Mouse (Mus musculus) embryonic facial prominence, embryonic 10.5 days (tissue): ENCODE results near the gene Galnt6. TPM values are rescaled to one million over a fixed set of nuclear protein-coding genes. Genes with fewer than 3 reads are reported as not detected.
A peak's percentile ranks its signal among the peaks of the same experiment; 100 is the strongest.

ENCODE experiments used
- DNase-seq: peaks from one replicate; pipeline ENCODE4 v3.0.0-alpha.2; 2017; ENCODE audit warnings: low spot score
- H3K27ac ChIP-seq: fragments of 300-500 bp; sonication (generic); replicated peaks from 2 replicates; pipeline ENCODE4 v1.5.1; 2016; ENCODE audit warnings: mild to moderate bottlenecking
- H3K27me3 ChIP-seq: fragments of 300-500 bp; sonication (generic); replicated peaks from 2 replicates; pipeline ENCODE4 v1.6.1; 2016; ENCODE audit warnings: low read depth, mild to moderate bottlenecking; ENCODE audit not compliant: poor library complexity, severe bottlenecking
- H3K36me3 ChIP-seq: fragments of 300-500 bp; sonication (generic); replicated peaks from 2 replicates; pipeline ENCODE4 v1.6.1; 2016; ENCODE audit warnings: mild to moderate bottlenecking, moderate library complexity
- H3K4me1 ChIP-seq: fragments of 300-500 bp; sonication (generic); 2 replicates; pipeline ENCODE4 v1.6.1; 2016
- H3K4me3 ChIP-seq: fragments of 300-500 bp; sonication (generic); 2 replicates; pipeline ENCODE4 v1.5.1; 2016; ENCODE audit warnings: mild to moderate bottlenecking, moderate library complexity
- H3K9me3 ChIP-seq: fragments of 300-500 bp; sonication (generic); 2 replicates; pipeline ENCODE4 v1.6.1; 2016; ENCODE audit warnings: mild to moderate bottlenecking
- WGBS: fragments of 180-500 bp; shearing (Covaris S2); methylation state at CpG from one replicate; pipeline ENCODE4 v1.1.7; 2016; 5-methylcytosine and 5-hydroxymethylcytosine counted together
- polyA plus RNA-seq: library from polyadenylated mRNA; unstranded; fragments of >200 nt; fragmentation: Nextera tagmentation; extraction: Ambion mirVana; gene quantifications from 2 replicates; pipeline ENCODE4 v1.2.1, GENCODE M21; 2016

The Galnt6 gene
- polyA plus RNA-seq, 1 experiment from 2014 or later = 0.16 TPM

DNA sequence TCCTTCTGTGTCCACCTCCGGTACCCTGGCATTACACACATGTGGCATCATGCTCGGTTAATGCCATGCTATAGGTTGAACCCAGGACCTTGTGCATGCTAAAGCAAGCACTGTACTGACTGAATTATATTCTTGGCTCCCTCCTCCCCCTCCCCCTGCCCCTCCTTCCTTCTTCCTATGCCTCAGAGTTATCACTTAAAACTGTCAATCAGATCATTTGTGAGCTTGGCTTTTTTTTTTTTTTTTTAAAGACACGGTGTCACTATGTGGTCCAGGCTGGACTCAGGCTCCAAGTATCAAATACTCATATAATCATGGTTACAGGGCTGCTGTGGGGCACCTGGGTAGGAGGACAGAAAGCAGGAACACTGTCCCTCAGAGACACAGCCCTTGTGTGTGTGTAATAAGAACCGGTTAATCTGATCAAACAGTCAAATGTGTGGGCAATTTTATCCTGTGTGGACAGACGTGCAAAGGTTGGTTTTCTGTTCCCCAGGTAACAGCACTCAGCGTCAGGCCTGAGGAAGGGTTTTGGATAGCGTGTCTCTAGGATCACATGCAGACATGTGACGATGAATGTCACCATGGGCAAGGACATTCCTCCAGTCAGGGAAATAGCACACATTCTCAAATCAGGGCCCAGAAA is 20.6 kb downstream of the Galnt6 start:
- Histone ChIP-seq H3K9me3 (no peaks in the 10 kb centered on the region), H3K27me3 (peaks cover 14% of the 10 kb centered on the region), H3K4me1 (peaks cover 34% of the 10 kb centered on the region), H3K27ac (no peak overlapping the region), H3K36me3 (no peaks in the 10 kb centered on the region), H3K4me3 (no peak overlapping the region)
- 79% methylated on average over 8 of the region's 8 CpGs for WGBS
- DNase-seq = no peak

DNA sequence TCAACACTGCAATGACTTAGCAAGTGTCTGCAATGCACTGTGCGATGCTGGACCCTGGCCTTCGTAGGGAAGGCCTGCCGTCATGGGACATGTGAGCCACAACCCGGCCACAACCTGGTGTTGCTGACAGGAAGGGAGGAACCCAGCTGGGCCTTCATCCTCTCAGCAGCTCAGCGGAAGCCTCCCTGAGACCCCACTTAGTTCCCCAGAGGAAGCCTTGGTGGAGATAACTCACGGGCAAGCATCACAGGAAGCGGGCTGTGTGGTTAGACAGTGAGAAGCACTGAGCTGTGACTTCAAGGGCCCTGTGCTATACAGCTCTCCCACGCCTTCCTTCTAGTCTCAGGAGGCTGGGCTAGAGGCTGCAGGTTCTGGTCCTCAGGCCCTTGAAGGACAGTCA is 22.9 kb downstream of the Galnt6 start:
- Histone ChIP-seq H3K36me3 (no peaks in the 10 kb centered on the region), H3K9me3 (no peaks in the 10 kb centered on the region), H3K27ac (no peak overlapping the region), H3K27me3 (peaks cover 25% of the 10 kb centered on the region), H3K4me3 (no peak overlapping the region), H3K4me1 (peaks cover 28% of the 10 kb centered on the region)
- no peak for DNase-seq
- 58% methylated on average over 8 of the region's 8 CpGs for WGBS

DNA sequence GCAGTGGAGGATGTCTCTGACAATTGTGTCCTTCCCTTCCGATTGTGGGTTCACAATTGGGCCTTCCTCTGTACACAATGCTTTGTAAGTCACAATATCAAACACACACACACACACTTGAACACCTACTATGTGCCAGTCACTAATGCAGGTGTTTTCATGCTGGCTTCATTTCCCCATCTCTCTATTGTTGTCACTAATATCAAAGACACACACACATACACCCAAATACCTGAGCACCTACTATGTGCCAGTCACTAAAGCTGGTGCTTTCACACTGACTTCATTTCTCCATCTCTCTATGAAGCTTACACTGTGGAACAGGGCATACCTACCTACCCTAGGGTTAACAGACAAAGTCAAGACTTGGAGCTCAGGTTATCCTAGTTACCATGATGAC is 23.8 kb downstream of the Galnt6 start:
- H3K36me3 ChIP-seq = no peaks in the 10 kb centered on the region
- WGBS = 80% methylated on average over 1 of the region's 1 CpGs
- no peak for DNase-seq

DNA sequence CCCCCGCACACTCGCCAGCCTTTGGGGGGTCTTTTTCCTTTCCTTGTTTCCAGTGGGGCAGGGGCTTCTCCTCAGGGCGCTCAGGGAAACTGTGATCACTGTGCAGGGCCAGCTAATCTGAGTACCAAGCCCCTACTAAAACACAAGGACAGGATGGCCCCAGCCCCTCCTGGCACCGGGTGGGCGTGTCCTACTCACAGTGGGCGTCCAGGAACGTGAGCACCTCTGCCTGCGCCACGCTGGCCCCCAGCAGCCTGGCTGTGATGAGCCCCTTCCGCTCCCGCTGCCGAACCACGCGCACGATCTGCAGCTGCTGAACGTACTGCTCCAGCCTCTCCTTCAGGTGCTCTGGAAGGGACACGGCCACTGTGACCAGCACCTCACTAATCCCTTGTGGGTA is 25.3 kb downstream of the Galnt6 start:
- Histone ChIP-seq H3K27ac (0 out of 2 replicates have a peak overlapping the region, but pooled peaks have one; percentile 32), H3K9me3 (no peaks in the 10 kb centered on the region), H3K4me3 (peak overlapping the region; percentile 44), H3K27me3 (peaks cover 28% of the 10 kb centered on the region), H3K36me3 (no peaks in the 10 kb centered on the region), H3K4me1 (peaks cover 23% of the 10 kb centered on the region)
- WGBS = 4% methylated on average over 17 of the region's 17 CpGs
- peak; percentile 38 for DNase-seq

More for the DNA sequence above, 23.8 kb downstream of the Galnt6 start:
- no peak overlapping the region for H3K4me3 ChIP-seq
- H3K27ac ChIP-seq = no peak overlapping the region
- H3K4me1 ChIP-seq = peaks cover 23% of the 10 kb centered on the region
- peaks cover 25% of the 10 kb centered on the region for H3K27me3 ChIP-seq
- H3K9me3 ChIP-seq = no peaks in the 10 kb centered on the region

DNA sequence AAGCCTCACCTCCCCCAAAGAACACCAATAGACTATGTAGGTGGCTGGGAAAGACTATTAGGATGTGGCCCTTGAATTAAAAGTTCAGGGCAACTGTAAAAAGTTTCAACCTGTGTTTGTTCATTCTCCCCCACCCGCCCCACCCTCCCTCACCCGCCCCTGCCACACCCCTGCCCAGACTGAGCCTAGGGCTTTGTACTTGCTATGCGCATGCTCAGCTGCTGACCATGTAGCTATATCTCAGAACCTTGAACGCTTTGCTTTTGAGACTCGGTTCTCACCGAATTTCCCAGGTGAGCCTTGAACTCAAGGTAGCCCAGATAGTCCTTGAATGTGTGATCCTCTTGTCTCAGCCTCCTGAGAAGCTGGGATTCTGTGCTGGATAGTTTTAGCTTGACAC is 27.3 kb downstream of the Galnt6 start:
- Histone ChIP-seq H3K4me3 (no peak overlapping the region), H3K27ac (no peak overlapping the region), H3K4me1 (peaks cover 25% of the 10 kb centered on the region), H3K36me3 (no peaks in the 10 kb centered on the region), H3K9me3 (no peaks in the 10 kb centered on the region), H3K27me3 (peaks cover 32% of the 10 kb centered on the region)
- WGBS = 75% methylated on average over 6 of the region's 6 CpGs
- DNase-seq = no peak

DNA sequence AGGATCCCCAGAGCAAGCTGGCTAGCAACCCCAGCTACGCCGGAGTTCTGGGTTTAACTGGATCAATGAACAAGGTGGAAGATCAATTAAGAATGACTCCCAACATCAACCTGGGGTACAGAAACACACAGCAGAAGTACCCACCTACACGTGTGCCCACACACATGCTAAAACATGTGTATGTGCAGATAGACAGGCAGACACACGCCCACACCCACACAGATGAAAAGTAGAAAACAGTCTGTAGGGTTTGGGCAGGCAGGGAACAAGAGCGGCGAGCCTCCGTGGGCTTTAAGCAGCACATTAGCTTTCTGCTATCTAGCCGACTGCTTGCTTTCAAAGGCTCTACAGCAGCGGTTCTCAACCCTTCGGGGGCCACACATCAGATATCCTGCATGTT is 28.1 kb downstream of the Galnt6 start:
- H3K27me3 ChIP-seq = peaks cover 37% of the 10 kb centered on the region
- no peak for DNase-seq
- WGBS = 72% methylated on average over 10 of the region's 10 CpGs
- peaks cover 19% of the 10 kb centered on the region for H3K4me1 ChIP-seq
- H3K27ac ChIP-seq = no peak overlapping the region
- H3K4me3 ChIP-seq = no peak overlapping the region
- no peaks in the 10 kb centered on the region for H3K36me3 ChIP-seq
- H3K9me3 ChIP-seq = no peaks in the 10 kb centered on the region

DNA sequence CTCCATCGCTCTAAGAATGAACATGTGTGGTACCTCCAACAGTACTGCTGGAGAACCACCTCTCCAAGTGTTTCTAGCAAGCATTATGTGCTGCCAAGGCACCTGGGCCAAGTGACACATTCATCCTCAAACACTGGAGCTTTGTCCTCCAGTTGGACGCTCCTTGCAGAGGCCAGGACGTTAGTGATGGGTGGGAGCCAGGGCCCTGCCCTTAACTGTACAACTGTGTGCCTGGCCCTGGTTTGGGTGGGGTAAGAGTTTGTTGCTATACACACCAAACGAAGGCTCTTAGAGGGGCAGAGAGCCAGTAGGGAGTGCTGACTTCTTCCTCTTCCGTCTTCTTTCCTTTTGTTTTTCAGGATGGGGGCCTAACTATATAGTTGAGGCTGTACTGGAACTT is 28.8 kb downstream of the Galnt6 start:
- Histone ChIP-seq H3K4me1 (peaks cover 14% of the 10 kb centered on the region), H3K27ac (no peak overlapping the region), H3K4me3 (no peak overlapping the region), H3K36me3 (no peaks in the 10 kb centered on the region), H3K27me3 (peaks cover 38% of the 10 kb centered on the region), H3K9me3 (no peaks in the 10 kb centered on the region)
- no peak for DNase-seq
- 74% methylated on average over 5 of the region's 5 CpGs for WGBS

DNA sequence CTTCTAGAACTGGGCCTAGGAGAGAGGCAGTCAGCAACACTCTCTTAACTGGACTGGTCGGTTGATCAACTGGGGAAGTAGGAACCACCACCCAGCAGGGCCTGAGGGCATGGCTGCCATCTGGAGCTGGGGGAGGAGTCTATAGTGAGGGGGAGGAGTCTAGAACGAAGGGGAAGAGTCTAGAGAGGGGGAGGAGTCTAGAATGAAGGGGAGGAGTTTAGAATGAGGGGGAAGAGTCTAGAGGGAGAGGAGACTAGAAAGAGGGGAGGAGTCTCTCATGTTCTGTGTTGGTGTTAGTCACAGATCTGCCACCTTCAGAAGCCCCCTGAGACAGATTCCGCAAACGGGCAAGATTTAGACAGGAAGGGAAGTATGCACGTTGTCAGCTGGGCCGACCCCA is 29.8 kb downstream of the Galnt6 start:
- WGBS = 67% methylated on average over 6 of the region's 6 CpGs
- no peaks in the 10 kb centered on the region for H3K36me3 ChIP-seq
- no peak overlapping the region for H3K27ac ChIP-seq
- H3K9me3 ChIP-seq = no peaks in the 10 kb centered on the region
- DNase-seq = no peak
- H3K4me3 ChIP-seq = no peak overlapping the region
- peaks cover 32% of the 10 kb centered on the region for H3K27me3 ChIP-seq
- H3K4me1 ChIP-seq = peaks cover 14% of the 10 kb centered on the region

DNA sequence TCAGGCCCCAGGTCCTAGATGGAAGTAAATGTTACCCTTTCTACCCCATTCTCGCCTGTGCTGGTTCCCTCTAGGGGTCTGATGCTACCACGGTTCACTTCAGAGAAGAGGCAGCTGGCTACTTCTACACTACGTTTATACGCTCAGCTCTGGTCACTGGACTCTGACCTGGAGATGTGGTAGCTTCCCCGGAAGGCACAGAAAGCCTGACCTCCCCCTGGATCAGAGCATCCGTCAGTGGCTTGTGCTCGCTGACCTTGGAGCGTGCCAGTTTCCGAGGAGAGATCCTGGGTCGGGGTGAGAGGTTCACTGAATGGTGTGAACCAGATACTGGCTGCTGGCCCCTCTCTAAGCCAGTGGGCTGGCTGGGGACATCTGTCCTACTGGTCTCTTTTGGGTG is 31.1 kb downstream of the Galnt6 start:
- Histone ChIP-seq H3K27ac (no peak overlapping the region), H3K4me3 (no peak overlapping the region), H3K27me3 (peaks cover 19% of the 10 kb centered on the region), H3K4me1 (peaks cover 7% of the 10 kb centered on the region), H3K9me3 (no peaks in the 10 kb centered on the region), H3K36me3 (no peaks in the 10 kb centered on the region)
- 85% methylated on average over 10 of the region's 10 CpGs for WGBS
- DNase-seq = no peak

DNA sequence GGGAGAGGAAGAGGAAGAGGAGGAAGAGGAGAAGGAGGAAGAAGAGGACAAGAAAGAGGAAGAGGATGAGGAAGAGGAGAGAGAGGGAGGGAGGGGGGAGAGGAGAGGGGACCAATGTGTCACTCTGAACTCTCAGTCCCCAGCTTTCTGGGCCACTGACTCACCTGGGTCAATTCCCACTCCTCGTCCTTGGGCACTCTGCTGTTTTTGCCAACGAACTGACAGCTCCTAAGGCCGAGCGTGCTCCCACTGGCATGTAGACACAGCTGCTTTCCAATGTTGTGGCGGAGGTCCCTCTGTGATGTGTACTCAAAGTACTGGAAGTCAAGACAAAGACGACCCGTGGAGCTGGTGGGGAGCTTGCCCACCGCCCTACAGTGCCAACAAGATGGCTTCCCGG is 34.8 kb downstream of the Galnt6 start:
- no peak overlapping the region for H3K4me3 ChIP-seq
- H3K36me3 ChIP-seq = no peaks in the 10 kb centered on the region
- H3K27me3 ChIP-seq = peaks cover 12% of the 10 kb centered on the region; the same call in 1 of the 2 replicates
- H3K4me1 ChIP-seq = peaks cover 10% of the 10 kb centered on the region
- no peak for DNase-seq
- 92% methylated on average over 9 of the region's 9 CpGs for WGBS
- H3K9me3 ChIP-seq = peaks cover 11% of the 10 kb centered on the region
- no peak overlapping the region for H3K27ac ChIP-seq

DNA sequence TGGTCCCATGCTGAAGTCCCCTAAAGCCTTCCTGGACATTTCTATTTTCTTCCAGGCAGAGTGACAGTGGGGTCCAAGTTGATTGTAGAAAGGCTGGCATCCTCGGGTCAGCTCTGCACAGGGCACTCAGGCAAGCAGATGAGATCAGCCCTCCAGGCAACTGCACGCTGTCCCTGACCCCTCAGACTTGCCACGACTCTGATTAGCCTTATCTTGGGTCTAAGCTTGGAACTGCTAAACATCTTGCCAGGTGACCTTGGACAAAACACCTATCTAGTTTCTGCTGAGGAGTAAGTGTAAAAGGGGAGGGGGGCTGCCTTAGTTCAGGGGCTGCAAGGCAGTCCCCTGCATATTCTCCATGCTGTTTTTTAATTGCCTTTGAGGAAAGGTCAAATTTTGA is 37.2 kb downstream of the Galnt6 start:
- Histone ChIP-seq H3K27ac (no peak overlapping the region), H3K9me3 (peaks cover 11% of the 10 kb centered on the region), H3K36me3 (no peaks in the 10 kb centered on the region), H3K27me3 (peaks cover 6% of the 10 kb centered on the region; the same call in 1 of the 2 replicates), H3K4me1 (peaks cover 16% of the 10 kb centered on the region), H3K4me3 (no peak overlapping the region)
- DNase-seq = no peak
- WGBS = 66% methylated on average over 3 of the region's 3 CpGs

DNA sequence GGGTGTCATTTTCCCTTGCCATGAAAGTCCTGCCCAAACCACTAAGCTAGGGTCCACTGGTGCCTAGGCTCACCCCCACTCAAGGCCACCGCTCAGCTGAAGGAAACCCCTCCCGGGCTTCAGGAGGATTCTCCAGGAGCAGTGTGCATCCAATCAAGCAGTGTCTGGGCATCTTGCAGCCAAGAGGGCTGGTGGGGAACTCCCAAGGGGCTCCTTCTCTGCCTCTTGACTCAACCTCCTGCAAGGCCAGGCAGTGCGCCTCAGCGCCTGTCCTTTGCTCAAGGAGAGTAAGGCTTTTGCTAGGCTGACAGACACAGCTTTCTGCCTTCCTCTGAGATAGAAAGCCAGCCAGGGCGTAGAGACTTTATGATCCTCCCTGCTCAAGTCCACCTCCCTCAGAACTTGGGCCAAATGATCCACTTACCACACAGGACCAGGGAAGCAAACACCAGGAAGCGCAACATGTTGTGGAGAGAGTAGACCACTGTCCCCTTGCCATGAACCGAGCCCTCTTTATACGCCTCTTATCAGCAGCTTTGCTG is 41.7 kb downstream of the Galnt6 start, which contains the start of gene Cela1:
Gene Cela1 (minus strand): TSS at position 492 of the 542 bp plus-strand sequence.
- no peak within 1 kb of the TSS for H3K4me3 ChIP-seq
- peaks cover 15% of the 10 kb centered on the region for H3K27me3 ChIP-seq
- WGBS = 76% methylated on average over 8 of the region's 8 CpGs
- H3K36me3 ChIP-seq = no peaks in the 10 kb centered on the region
- H3K9me3 ChIP-seq = peaks cover 11% of the 10 kb centered on the region
- peaks cover 14% of the 10 kb centered on the region for H3K4me1 ChIP-seq
- no peak within 1 kb of the TSS; the same call in none of the 2 replicates for H3K27ac ChIP-seq
- no peak for DNase-seq

DNA sequence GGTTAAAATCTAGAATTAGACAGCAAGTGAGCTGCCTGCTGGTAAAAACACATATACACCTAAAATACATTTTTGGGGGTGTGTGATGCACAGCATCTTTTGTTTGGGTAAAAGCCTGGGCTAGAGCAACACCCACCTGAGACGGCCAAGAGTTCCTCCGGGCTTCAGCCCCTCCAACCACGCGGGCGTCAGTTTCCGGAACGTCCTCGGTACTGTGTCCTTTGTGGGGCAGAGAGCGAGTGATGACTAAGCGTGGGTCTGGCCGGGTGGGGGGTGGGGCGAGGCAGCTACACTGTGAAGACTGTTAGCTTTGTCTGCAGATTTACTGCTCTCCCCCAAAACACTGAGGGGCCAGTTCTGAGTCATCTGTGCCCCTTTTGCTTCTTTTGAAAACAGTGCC is 42.2 kb downstream of the Galnt6 start:
- H3K36me3 ChIP-seq = no peaks in the 10 kb centered on the region
- no peak overlapping the region for H3K4me3 ChIP-seq

More for the DNA sequence above, 42.2 kb downstream of the Galnt6 start:
- Histone ChIP-seq H3K9me3 (peaks cover 11% of the 10 kb centered on the region), H3K27me3 (peaks cover 15% of the 10 kb centered on the region), H3K4me1 (peaks cover 14% of the 10 kb centered on the region), H3K27ac (no peak overlapping the region; the same call in 1 of the 2 replicates)
- no peak for DNase-seq
- 59% methylated on average over 12 of the region's 12 CpGs for WGBS
